Mouse (Mus musculus) thymus, postnatal 10 days (tissue): ENCODE data around the gene Mecom.

Experiments
- DNase-seq, 2 experiments: peaks; one replicate each; pipeline ENCODE4 v3.0.0; 2021; ENCODE audit warnings: low spot score in 2 of 2

Mecom gene

GRCm38 (mm10) chr3:29959051-29959450 is 588.8 kb downstream of the Mecom start:
- no peak for DNase-seq

GRCm38 (mm10) chr3:29957365-29958236 is 590.2 kb downstream of the Mecom start:
- DNase-seq: no peak

GRCm38 (mm10) chr3:29953269-29953668 is 594.5 kb downstream of the Mecom start:
- DNase-seq: no peak

GRCm38 (mm10) chr3:29950853-29951252 is 597.0 kb downstream of the Mecom start:
- no peak for DNase-seq

- no peak for DNase-seq
These were observed 644.1 kb downstream of the Mecom start for GRCm38 (mm10) chr3:29903596-29904308.
